Mouse (Mus musculus) gastrocnemius, adult 18-20 months (tissue): Measurements from ENCODE around the gene Fsip1. TPM values are rescaled to one million over a fixed set of nuclear protein-coding genes. Genes with fewer than 3 reads are reported as not detected.

Experiments used
- DNase-seq: peaks from one replicate; pipeline ENCODE4 v3.0.0; 2021; ENCODE audit warnings: low spot score
- total RNA-seq, 2 experiments: library from RNA; stranded (reverse); gene quantifications; 2 replicates each; pipeline ENCODE4 v1.2.3; 2021

Gene Fsip1
- total RNA-seq, 2 experiments from 2014 or later = not detected

GRCm38 (mm10) chr2:118127516-118128288, 129.1 kb downstream of the Fsip1 start:
- DNase-seq = no peak

- no peak for DNase-seq
These were observed 130.8 kb downstream of the Fsip1 start for GRCm38 (mm10) chr2:118125943-118126470.

- no peak for DNase-seq
These were observed 131.4 kb downstream of the Fsip1 start for GRCm38 (mm10) chr2:118125211-118125939.

GRCm38 (mm10) chr2:118124437-118124836, 132.3 kb downstream of the Fsip1 start:
- no peak for DNase-seq

GRCm38 (mm10) chr2:118123743-118124142, 133.0 kb downstream of the Fsip1 start:
- no peak for DNase-seq

- no peak for DNase-seq
These were observed 134.5 kb downstream of the Fsip1 start for GRCm38 (mm10) chr2:118122291-118122690.

GRCm38 (mm10) chr2:118120751-118121150, 136.0 kb downstream of the Fsip1 start:
- no peak for DNase-seq

GRCm38 (mm10) chr2:118120095-118120494, 136.7 kb downstream of the Fsip1 start:
- no peak for DNase-seq

GRCm38 (mm10) chr2:118119684-118120083, 137.1 kb downstream of the Fsip1 start:
- no peak for DNase-seq

GRCm38 (mm10) chr2:118118515-118118914, 138.3 kb downstream of the Fsip1 start:
- DNase-seq = no peak

GRCm38 (mm10) chr2:118118045-118118444, 138.7 kb downstream of the Fsip1 start:
- DNase-seq = no peak

GRCm38 (mm10) chr2:118117401-118117800, 139.4 kb downstream of the Fsip1 start:
- DNase-seq = no peak

- no peak for DNase-seq
These were observed 139.9 kb downstream of the Fsip1 start for GRCm38 (mm10) chr2:118116754-118117290.

GRCm38 (mm10) chr2:118116180-118116579, 140.6 kb downstream of the Fsip1 start:
- DNase-seq = no peak

GRCm38 (mm10) chr2:118115647-118116046, 141.1 kb downstream of the Fsip1 start:
- no peak for DNase-seq

GRCm38 (mm10) chr2:118114671-118115070, 142.1 kb downstream of the Fsip1 start:
- DNase-seq = no peak

- no peak for DNase-seq
These were observed 142.8 kb downstream of the Fsip1 start for GRCm38 (mm10) chr2:118113808-118114524.

GRCm38 (mm10) chr2:118112846-118113479, 143.8 kb downstream of the Fsip1 start:
- DNase-seq = no peak

GRCm38 (mm10) chr2:118112438-118112837, 144.3 kb downstream of the Fsip1 start:
- DNase-seq = no peak

- DNase-seq = peak; percentile 60
These were observed 145.2 kb downstream of the Fsip1 start, which contains the start of gene Thbs1 for GRCm38 (mm10) chr2:118111488-118112131. Gene Thbs1 (plus strand): TSS chr2:118111876.

GRCm38 (mm10) chr2:118111116-118111487, 145.7 kb downstream of the Fsip1 start:
- peak; percentile 83 for DNase-seq
